Mouse (Mus musculus) embryonic stem cell, embryonic (primary cell): ENCODE results near the gene Larp1.

Experiments
- CTCF ChIA-PET, 4 experiments: fragments of 300-600 bp in 2 of 4; fragments of 350-600 bp in 2 of 4; sonication (Branson Sonifier 250); formaldehyde crosslinking; loops; one replicate each; lab custom pipeline; 2022; ENCODE audit warnings: inconsistent platforms in 2 of 4; lab: Charles Lee
- POLR2A ChIA-PET, 4 experiments: fragments of 300-600 bp in 2 of 4; fragments of 350-600 bp in 2 of 4; sonication (Branson Sonifier 250); formaldehyde crosslinking; loops; one replicate each; lab custom pipeline; 2022; ENCODE audit warnings: antibody characterized with exemption in 4 of 4, inconsistent platforms in 1 of 4; lab: Charles Lee

Larp1 gene

GRCm38 (mm10) chr11:58013100-58013499, 4.2 kb downstream of the Larp1 start:
- POLR2A ChIA-PET, result interaction anchor here in 3 of 4 experiments (0.7 to 21.1 kb wide), 15 partner anchors 8 to 123 kb away, joined by 3 to 394 read pairs (median 4); partner anchors contain the start of gene Cnot8 (in 1 of the 3)
- CTCF ChIA-PET, result interaction anchor here in 2 of 4 experiments (0.5 to 1.1 kb wide), 3 partner anchors 16 to 85 kb away, joined by 3 to 8 read pairs (median 3); no protein-coding TSS in a partner anchor

- CTCF ChIA-PET, result interaction anchor here in 2 of 4 experiments (0.7 to 1.6 kb wide), 3 partner anchors 12 to 63 kb away, joined by 3 to 4 read pairs (median 3); no protein-coding TSS in a partner anchor
- POLR2A ChIA-PET, result interaction anchor here in 3 of 4 experiments (0.7 to 21.1 kb wide), 17 partner anchors 10 to 90 kb away, joined by 3 to 394 read pairs (median 5); partner anchors contain the start of gene Cnot8 (in 2 of the 3)
Measured at GRCm38 (mm10) chr11:58014604-58015003, 5.7 kb downstream of the Larp1 start.

- CTCF ChIA-PET, result interaction anchor here (0.7 to 1.6 kb wide), 6 partner anchors 24 to 200 kb away, joined by 3 to 4 read pairs (median 3); no protein-coding TSS in a partner anchor
- POLR2A ChIA-PET, result interaction anchor here in 2 of 4 experiments (1.2 to 21.1 kb wide), 7 partner anchors 11 to 88 kb away, joined by 3 to 394 read pairs (median 5); partner anchors contain the start of gene Cnot8 (in 1 of the 2)
Measured at GRCm38 (mm10) chr11:58015339-58015738, 6.5 kb downstream of the Larp1 start.

- POLR2A ChIA-PET, result interaction anchor here in 3 of 4 experiments (0.7 to 21.1 kb wide), 20 partner anchors 8 to 195 kb away, joined by 3 to 394 read pairs (median 4); partner anchors contain the start of gene Gm12248 (in 1 of the 3)
- CTCF ChIA-PET, result interaction anchor here (0.5 to 1.6 kb wide), 15 partner anchors 9 to 444 kb away, joined by 3 to 5 read pairs (median 3); no protein-coding TSS in a partner anchor
Measured at GRCm38 (mm10) chr11:58016371-58016770, 7.5 kb downstream of the Larp1 start.

- ChIA-PET CTCF (interaction anchor here in 3 of 4 experiments (1.0 to 1.9 kb wide), 10 partner anchors 8 to 66 kb away, joined by 3 to 6 read pairs (median 3); no protein-coding TSS in a partner anchor), POLR2A (interaction anchor here in 3 of 4 experiments (0.5 to 21.1 kb wide), 24 partner anchors 8 to 194 kb away, joined by 3 to 394 read pairs (median 4); partner anchors contain the start of gene Cnot8 (in 1 of the 3))
Measured at GRCm38 (mm10) chr11:58017422-58017821, 8.6 kb downstream of the Larp1 start.

GRCm38 (mm10) chr11:58018287-58018686, 9.4 kb downstream of the Larp1 start:
- ChIA-PET POLR2A (interaction anchor here in 2 of 4 experiments (0.7 to 21.1 kb wide), 11 partner anchors 8 to 1117 kb away, joined by 3 to 394 read pairs (median 5); no protein-coding TSS in a partner anchor), CTCF (interaction anchor here in 3 of 4 experiments (0.6 to 1.9 kb wide), 10 partner anchors 9 to 89 kb away, joined by 3 to 6 read pairs (median 4); no protein-coding TSS in a partner anchor)

- ChIA-PET CTCF (interaction anchor here in 3 of 4 experiments (0.6 to 1.9 kb wide), 9 partner anchors 9 to 89 kb away, joined by 3 to 6 read pairs (median 4); no protein-coding TSS in a partner anchor), POLR2A (interaction anchor here in 2 of 4 experiments (0.7 to 21.1 kb wide), 9 partner anchors 9 to 1116 kb away, joined by 3 to 394 read pairs (median 5); no protein-coding TSS in a partner anchor)
Measured at GRCm38 (mm10) chr11:58018701-58019100, 9.8 kb downstream of the Larp1 start.

GRCm38 (mm10) chr11:58021095-58021494, 12.2 kb downstream of the Larp1 start:
- POLR2A ChIA-PET, result interaction anchor here in 3 of 4 experiments (0.9 to 22.8 kb wide), 4 partner anchors 2 to 25 kb away, joined by 4 to 394 read pairs (median 204); no protein-coding TSS in a partner anchor
- CTCF ChIA-PET, result interaction anchor here in 3 of 4 experiments (0.6 to 1.2 kb wide), 3 partner anchors 18 to 276 kb away, joined by 3 to 14 read pairs (median 3); no protein-coding TSS in a partner anchor

GRCm38 (mm10) chr11:58021618-58022017, 12.8 kb downstream of the Larp1 start:
- POLR2A ChIA-PET, result interaction anchor here in 3 of 4 experiments (0.9 to 22.8 kb wide), 10 partner anchors 2 to 65 kb away, joined by 3 to 394 read pairs (median 4); no protein-coding TSS in a partner anchor
- CTCF ChIA-PET, result interaction anchor here in 1 of 4 experiments (1.0 to 1.2 kb wide), 2 partner anchors 17 to 18 kb away, joined by 3 read pairs; no protein-coding TSS in a partner anchor

GRCm38 (mm10) chr11:58024271-58024670, 15.4 kb downstream of the Larp1 start:
- POLR2A ChIA-PET, result interaction anchor here in 2 of 4 experiments (0.6 to 22.8 kb wide), 12 partner anchors 5 to 283 kb away, joined by 3 to 394 read pairs (median 3); partner anchors contain the start of genes Igtp (in 1 of the 2) and Irgm2 (in 1 of the 2)
- CTCF ChIA-PET, result interaction anchor here in 2 of 4 experiments (0.6 to 0.7 kb wide), 3 partner anchors 62 to 1322 kb away, joined by 3 to 4 read pairs (median 3); no protein-coding TSS in a partner anchor

GRCm38 (mm10) chr11:58024671-58025070, 15.8 kb downstream of the Larp1 start:
- POLR2A ChIA-PET, result interaction anchor here in 2 of 4 experiments (0.6 to 22.8 kb wide), 9 partner anchors 5 to 283 kb away, joined by 3 to 394 read pairs (median 4); partner anchors contain the start of genes Igtp (in 1 of the 2) and Irgm2 (in 1 of the 2)
- CTCF ChIA-PET, result interaction anchor here in 2 of 4 experiments (0.6 to 1.3 kb wide), 2 partner anchors 13 to 1322 kb away, joined by 3 read pairs; no protein-coding TSS in a partner anchor

GRCm38 (mm10) chr11:58025881-58026280, 17.0 kb downstream of the Larp1 start:
- POLR2A ChIA-PET, result interaction anchor here in 2 of 4 experiments (0.7 to 22.8 kb wide), 8 partner anchors 5 to 77 kb away, joined by 3 to 394 read pairs (median 7); no protein-coding TSS in a partner anchor
- CTCF ChIA-PET, result interaction anchor here in 3 of 4 experiments (0.6 to 1.3 kb wide), 6 partner anchors 9 to 397 kb away, joined by 3 read pairs; no protein-coding TSS in a partner anchor

- CTCF ChIA-PET, result interaction anchor here in 3 of 4 experiments (0.6 to 1.0 kb wide), 4 partner anchors 9 to 398 kb away, joined by 3 read pairs; no protein-coding TSS in a partner anchor
- POLR2A ChIA-PET, result interaction anchor here in 3 of 4 experiments (0.6 to 22.8 kb wide), 7 partner anchors 4 to 76 kb away, joined by 3 to 394 read pairs (median 11); no protein-coding TSS in a partner anchor
Measured at GRCm38 (mm10) chr11:58026337-58026736, 17.5 kb downstream of the Larp1 start.

- POLR2A ChIA-PET, result interaction anchor here in 3 of 4 experiments (0.6 to 22.8 kb wide), 6 partner anchors 4 to 76 kb away, joined by 3 to 394 read pairs (median 11); no protein-coding TSS in a partner anchor
- CTCF ChIA-PET, result no interaction called here
Measured at GRCm38 (mm10) chr11:58026860-58027259, 18.0 kb downstream of the Larp1 start.

- ChIA-PET POLR2A (interaction anchor here in 3 of 4 experiments (0.5 to 22.8 kb wide), 16 partner anchors 2 to 215 kb away, joined by 3 to 394 read pairs (median 4); no protein-coding TSS in a partner anchor), CTCF (interaction anchor here in 3 of 4 experiments (0.6 to 2.8 kb wide), 10 partner anchors 9 to 65 kb away, joined by 3 to 18 read pairs (median 4); no protein-coding TSS in a partner anchor)
Measured at GRCm38 (mm10) chr11:58028981-58029380, 20.1 kb downstream of the Larp1 start.

GRCm38 (mm10) chr11:58029869-58030268, 21.0 kb downstream of the Larp1 start:
- ChIA-PET CTCF (interaction anchor here in 1 of 4 experiments (1.4 to 2.8 kb wide), 3 partner anchors 9 to 20 kb away, joined by 3 to 18 read pairs (median 5); no protein-coding TSS in a partner anchor), POLR2A (interaction anchor here in 3 of 4 experiments (0.6 to 22.8 kb wide), 12 partner anchors 1 to 375 kb away, joined by 3 to 394 read pairs (median 6); no protein-coding TSS in a partner anchor)

GRCm38 (mm10) chr11:58031176-58031575, 22.3 kb downstream of the Larp1 start:
- CTCF ChIA-PET, result interaction anchor here in 2 of 4 experiments (0.5 to 1.0 kb wide), 5 partner anchors 13 to 796 kb away, joined by 3 to 5 read pairs (median 3); no protein-coding TSS in a partner anchor
- POLR2A ChIA-PET, result interaction anchor here in 2 of 4 experiments (0.8 to 22.8 kb wide), 7 partner anchors 9 to 134 kb away, joined by 3 to 394 read pairs (median 4); no protein-coding TSS in a partner anchor
